Mouse (Mus musculus) neutrophil, adult 5-6 weeks (primary cell): ENCODE data around the gene Slc22a4. TPM values are rescaled to one million over a fixed set of nuclear protein-coding genes. Genes with fewer than 3 reads are reported as not detected.

Source experiments
- ATAC-seq: fragments of 151-379, 151-347 bp; 2 replicates; pipeline ENCODE4 v1.8.0; 2017; ENCODE audit warnings: mild to moderate bottlenecking, moderate TSS enrichment; ENCODE audit not compliant: insufficient number of reproducible peaks, poor library complexity, low FRiP score, severe bottlenecking; ENCODE audit errors: extremely low read depth
- total RNA-seq: library from RNA; stranded (forward); fragments of 200-1000 nt; gene quantifications from 2 replicates; pipeline ENCODE4 v1.2.3, GENCODE M21; 2017

The Slc22a4 gene
- total RNA-seq = 2.9 and 6.3 TPM in 2 replicates

DNA sequence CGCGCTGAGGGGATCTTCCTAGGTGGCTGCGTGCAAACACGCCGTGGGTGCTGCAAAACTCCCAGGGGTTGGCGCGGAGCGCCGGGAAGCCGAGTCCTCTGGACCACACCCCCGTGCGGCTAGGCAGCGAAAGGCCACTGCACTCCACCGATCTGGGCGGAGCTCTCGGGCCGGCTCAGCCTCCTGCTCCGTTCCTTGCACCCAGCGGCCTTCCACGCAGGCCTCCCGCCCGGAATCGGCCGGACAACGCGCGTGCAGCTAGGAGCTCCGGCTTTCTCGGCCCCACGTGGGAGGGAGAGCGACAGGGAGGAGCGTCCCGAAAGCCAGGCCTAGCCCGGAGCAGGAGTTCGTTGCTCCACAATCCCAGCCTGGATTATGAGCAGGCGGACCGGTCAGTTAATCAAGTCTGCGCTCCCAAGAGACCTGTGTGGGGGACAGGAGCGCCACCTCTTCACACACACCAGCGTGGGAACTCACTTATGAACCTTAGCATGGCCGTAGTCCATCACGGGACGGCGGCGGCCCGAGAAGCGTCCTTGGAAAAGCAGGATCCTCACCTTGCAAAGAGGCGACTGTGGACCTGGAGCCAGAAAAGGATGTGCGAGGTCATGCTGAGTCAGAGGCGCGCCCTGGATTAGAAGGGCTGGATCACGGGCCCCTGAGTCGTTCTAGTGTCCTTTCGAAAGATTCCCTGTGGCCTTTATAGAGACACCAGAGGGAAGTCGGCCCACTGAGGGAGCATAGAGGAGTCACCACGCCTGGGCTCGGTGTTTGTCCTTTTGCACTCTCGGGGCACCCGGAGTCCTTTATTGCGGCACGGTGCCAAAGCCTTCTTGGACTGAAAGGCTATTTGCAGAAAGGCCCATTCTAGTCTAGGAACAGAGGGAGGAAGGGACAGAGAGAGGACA lies at the start of gene Slc22a4:
Gene Slc22a4 (minus strand): TSS at position 47 of the 908 bp plus-strand sequence.
- peak; percentile 65 for ATAC-seq

DNA sequence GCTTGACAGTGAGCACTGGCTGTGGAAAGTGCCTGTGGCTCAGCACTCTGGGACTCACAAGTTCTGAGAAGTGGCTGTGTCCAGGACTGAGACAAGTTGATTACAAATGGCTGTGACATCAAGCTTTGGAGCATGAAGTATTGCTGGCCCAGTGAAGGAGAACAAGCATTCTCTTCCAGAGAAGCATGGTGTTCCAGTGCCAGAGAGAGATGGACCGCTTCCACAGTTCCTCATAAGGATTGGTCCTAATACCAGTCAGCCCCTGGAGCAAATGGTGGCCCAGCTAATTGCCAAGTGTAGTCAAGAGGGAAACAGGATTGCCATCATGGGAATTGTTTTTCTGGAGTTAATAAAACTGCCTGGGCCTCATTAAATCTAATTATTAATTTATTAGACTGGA lies 48.2 kb upstream of the Slc22a4 start:
- no peak for ATAC-seq

DNA sequence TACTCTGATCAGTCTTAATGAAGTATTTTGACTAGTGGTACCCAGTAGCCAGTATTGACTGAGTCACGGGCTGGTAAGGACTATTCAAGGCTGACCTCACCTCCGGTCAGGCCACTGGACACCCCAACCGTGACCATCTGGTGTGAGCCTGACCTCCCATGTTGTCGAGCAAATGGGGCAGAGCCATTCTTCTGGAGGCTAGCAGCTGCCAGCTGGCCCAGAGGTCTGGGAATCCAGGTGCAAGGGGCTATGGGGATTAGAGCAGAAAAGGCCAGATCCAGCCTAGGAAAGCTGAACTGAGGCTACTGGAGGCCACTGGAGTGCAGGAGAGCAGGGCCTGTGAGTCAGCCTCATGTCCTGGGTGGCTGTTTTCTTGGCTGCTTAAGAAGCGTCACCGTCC lies 47.5 kb upstream of the Slc22a4 start:
- no peak for ATAC-seq

DNA sequence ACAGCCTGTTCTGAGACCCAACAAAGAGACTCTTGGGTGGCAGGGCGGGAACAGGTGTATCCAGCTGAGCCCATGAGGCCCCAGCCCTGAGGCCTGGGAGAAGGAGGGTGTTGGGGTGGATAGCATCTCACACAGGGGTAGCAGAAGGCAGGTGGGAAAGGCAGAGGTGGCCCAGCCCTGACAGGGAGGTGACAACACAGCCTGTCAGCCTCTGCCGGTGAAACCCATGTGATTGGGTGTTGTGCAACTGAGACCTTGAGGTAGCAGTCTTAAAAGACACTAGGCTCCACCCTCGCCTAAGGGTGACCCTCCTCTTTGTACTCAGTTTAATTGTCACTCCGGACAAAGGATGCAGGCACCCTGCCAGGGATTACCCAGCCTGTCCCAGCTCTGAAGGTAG lies 45.4 kb upstream of the Slc22a4 start:
- no peak for ATAC-seq

DNA sequence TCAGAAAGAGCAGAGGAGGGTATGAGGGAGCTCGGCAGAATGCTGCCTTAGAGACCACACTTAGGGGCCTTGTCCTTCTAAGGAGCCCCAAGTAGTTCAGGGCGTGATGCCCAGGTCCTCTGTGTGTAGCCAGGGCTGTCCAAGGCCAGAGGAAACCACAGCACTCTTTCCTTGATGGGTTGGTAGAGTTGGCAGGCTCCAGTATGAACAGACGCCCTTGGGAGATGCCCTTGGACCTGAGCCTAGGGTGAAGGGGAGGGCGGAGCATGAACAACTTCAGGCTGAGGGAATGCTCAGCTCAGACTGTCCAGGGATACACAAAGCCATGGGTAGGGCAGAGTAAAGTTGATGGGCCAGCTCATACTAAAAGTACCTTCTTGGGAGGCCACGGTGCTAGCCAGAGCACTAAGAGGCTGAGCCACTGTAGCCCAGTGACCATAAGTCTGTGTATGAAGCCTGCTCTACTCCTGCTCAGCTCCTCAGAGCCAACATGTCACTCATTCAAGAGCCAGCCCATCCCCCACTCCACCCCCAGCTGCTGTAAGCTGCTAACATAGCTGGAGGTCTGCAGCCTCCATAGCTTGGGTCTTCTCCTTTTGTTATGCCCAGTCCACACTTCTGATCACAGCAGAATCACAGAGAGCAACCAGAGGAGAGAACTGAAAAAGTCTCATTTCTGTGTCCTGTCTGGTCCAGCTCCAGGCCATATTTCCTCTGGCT lies 44.0 kb upstream of the Slc22a4 start:
- no peak for ATAC-seq

DNA sequence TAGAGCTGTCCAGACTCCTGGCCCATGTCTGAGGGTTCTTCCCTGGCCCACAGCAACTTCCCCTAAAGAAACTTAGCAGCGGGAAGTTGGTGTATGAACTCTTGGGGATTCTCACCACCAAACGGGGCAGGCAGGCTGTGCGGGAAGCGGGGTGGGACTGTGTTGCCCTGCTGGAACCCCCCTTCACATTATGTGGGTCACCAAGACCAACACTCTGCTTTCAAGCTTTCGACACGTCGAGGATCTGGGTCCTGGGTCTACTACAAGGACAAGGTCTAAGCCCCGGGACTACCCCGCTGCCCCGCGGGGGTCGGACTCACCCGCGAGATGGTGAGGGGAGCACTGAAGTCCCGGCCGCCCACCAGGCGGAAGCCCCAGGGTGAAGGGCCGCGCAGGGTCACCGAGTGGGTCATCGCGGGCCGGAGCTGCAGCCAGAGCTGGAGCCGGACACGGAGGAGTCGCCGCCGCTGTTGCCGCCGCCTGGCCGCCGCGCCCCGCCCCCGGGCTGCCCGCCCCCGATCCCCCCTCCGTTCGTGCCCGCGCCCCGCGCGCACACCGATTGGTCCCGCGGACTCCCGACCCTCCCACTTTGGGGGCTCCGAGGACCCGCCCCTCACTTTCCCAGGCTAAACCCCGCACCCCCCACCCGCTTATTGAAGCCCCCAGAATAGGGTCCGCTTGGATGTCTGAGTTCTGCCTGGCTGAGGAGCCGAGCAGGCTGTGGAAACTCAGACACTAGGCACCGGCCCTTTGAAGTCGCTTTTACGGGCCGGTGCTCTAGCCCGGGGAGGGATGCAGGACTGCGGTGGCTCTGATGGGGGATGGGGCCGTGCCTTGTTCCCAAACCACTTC lies 40.9 kb upstream of the Slc22a4 start, which contains the start of gene Pdlim4:
Gene Pdlim4 (minus strand): TSS at position 495 of the 852 bp plus-strand sequence.
- no peak for ATAC-seq

DNA sequence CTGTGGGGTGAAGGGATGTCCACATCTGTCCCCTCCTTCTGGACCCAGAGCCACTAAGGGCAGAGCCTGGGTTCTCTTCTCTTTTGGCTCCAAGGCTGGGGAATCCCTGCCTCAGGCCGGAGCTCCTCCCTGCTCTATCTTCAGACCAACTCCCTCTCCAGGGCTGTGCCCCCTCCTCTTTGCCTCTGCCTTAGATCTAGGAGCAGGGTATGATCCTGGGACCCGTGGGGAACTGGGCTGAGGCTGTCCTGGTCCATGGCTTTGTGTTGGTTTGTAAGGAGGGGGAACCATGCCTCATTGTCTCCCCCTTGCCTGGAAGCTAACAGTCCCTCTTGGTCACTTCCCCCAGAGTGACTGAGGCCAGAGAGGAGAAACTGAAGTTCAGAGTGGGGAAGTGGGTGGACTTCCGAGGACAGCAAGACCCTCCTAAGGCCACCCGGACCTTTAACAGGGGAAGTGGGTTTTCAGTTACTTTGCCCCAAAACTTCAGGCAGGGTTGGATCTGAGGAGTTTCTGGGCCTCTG lies 40.2 kb upstream of the Slc22a4 start:
- ATAC-seq = no peak

DNA sequence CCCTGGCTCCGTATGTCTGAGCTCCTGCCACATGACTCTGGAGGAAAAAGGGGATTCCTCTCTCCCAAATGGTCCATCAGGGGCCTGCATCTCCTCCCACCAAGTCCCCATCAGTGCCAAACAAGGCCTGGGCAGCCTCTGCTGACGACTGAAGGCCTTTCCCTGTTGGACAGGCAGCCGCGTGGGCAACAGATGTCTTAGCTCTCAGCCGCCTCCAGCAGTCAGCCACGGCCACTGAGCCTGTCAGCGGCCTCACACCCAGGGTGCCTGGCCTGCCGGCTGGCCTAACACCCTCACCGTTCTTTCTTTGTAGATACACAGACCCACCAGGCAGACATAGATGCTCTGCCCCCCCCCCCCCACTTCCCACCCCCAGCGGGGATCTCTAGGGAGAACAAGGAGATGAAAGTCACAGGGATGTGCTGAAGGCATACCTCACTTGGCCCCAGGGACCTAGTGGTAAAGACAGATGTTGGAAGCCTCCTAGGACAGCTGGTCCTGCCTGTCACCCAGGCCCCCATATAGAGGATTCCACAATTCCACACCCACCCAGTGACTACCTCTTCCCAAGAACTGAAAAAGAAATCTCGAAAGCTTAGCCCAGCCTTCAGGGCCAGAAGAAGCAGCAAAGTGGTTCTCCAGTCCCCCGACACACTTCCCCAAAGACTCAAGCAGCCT lies 39.6 kb upstream of the Slc22a4 start:
- no peak for ATAC-seq

DNA sequence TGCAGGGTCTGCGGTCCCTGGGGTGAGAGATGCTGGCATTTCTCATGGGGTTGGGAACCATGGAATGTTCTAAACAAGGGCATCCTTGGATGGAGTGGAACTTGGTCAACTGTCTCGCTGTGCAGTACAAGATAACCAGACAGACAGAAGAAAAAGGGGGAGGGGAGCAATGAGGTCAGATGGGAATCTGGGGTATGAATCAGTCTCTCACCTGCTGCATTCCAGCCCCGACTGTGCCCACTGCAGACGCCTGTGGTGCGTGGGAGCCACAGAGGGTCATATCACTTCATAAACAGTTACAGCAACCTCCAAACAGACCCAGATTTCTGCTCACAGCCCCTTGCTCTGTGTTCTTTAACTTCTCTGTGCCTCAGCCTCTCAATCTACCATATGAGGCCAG lies 38.5 kb upstream of the Slc22a4 start:
- no peak for ATAC-seq

DNA sequence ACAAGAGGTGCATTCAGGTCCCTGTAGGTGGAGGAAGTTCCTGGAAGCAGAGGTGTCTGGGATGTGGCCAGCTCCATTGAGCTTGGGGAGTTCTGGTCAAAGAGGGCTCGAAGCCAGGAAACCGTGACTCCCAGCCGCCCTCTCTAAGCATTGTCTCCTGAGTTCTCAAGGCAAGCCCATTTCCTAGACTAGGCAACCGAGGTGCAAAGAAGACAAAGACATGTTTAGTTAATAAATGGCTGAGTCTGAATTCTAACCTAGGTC lies 38.0 kb upstream of the Slc22a4 start:
- ATAC-seq = no peak

DNA sequence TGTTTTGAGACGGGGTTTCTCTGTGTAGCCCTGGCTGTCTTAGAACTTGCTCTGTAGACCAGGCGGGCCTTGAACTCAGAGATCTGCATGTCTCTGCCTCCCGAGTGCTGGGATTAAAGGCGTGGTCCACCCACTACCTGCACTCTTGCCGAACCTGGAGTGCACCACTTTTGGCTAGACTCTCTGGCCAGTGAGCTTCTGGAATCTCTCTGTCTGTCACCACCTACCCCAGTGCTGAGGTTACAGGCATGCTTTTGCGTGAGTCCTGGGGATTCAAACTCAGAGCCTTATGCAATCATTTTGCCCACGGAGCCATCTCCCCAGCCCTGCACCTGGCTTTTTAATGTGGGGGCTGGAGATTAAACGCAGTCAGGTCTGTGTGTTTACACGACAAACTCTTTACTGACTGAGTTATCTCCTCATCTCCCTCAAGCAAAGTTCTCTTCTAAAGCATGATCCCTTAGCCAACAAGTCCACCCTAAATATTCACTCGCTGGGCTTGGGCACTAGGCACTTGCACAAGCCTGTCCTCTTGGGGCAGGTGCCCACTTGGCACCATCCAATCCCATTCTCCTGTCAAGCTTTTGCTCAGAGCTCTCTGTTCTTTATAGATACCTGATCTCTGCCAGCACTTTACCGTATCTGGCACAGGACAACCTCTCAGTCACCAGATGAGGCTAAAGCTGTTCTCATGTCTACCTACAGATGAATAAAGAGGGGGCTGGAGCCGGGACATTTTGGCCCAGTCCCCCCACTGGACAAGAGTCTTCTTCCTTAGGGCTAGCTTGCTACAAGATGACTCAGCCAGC lies 37.4 kb upstream of the Slc22a4 start:
- no peak for ATAC-seq

DNA sequence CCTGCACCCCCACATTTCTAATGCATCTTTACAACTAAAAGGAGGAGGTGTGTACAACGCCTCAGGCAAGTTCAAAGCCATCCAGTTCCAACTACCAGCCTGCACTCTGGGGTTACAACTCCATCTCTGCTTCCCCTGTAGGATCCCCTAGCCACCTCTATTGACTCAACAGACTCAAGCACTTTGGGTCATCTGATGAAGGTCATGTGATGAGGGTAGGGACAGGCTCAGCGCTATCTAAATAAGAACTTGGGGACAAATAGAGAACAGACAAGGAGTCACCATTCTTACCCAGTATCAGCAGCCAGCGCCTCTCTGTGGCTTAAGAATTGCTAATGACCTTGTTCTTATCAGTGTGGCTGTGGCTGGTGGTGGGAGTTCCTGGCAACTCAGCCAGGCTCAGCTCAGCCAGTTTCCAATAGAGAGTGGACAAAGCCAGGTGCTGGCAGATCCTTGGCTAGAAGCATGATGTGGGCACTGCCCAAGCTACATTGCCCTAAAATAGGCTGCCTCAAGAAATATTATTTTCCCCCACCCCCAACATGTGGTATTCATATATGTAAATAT lies 36.6 kb upstream of the Slc22a4 start:
- no peak for ATAC-seq

DNA sequence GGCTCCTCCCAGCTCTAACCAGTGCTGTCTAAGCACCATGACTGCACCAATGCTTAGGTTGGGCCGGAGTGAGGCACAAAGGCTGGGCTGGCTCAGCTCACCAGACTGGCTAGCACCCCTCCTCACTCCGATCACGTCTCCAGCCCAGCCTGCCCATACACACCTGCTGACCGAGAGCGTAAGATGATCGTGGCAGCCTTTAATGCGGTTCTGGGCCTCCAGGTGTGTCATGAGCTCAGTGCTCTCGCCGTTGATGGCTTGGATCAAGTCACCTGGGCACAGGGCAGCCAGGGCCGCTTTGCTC lies 35.5 kb upstream of the Slc22a4 start:
- ATAC-seq = no peak

DNA sequence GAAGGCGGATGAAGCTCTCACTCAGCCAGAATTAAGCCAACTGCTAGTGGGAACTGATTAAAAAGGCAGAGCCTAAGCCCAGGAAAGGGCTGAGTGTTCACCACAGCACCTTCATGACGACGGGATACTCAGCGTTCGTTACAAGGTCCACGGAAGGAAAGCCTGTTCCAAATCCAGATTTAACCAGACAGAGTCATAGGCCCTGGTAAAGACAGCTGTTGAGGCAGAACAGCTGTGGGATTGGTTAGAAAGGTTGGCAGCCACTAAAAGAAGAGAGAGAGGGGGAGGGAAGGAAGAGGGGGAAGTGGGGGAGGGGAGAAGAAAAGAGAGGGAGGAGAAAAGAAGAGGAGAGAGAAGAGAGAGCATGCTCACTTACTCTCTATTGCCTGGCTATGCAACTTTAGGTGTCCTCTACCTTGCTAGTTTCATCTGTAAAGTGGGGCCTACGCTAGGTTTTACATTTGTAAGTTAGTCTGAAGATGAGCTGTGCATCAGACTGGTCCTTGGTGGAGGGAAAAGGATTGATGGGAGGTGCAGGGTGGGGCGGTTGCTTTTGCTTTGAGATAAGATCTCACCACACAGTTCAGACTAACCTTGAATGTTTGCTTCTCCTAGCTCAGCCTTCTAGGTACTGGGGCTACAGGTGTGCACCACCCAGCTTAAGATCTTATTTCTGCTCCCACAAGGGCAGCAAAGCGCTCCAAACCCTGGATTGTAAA lies 35.0 kb upstream of the Slc22a4 start:
- no peak for ATAC-seq

DNA sequence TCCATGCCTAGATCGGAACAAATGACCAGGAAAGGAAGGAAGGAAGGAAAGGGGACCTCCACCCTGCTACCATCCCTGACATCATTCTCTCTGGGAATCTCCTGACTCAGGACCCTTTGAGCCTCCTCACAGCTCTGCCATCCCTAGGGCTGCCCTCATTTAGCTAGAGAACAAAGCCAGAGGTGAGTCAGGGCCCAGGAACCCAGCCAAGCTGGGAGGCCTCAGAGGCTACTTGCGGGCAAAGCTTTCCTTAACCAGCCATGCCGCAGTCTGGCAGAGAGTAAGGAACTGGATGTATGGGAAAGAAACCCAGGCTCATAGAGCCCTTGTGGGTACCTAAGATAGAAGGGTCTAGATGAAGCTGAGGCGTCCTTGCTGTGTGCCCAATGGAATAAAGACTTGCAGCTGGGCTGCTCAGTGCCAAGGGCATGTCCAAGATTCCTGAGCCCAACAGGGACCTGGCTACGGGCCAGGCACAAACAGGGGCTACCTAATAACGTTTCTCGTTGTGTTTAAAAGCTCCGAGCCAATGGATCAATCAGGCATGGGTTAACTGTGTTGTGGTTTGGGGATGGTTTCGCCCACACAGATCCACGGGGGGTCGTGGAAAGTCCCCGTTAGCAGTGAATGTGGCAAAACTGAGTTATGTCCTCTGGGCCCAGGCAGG lies 34.3 kb upstream of the Slc22a4 start:
- no peak for ATAC-seq

DNA sequence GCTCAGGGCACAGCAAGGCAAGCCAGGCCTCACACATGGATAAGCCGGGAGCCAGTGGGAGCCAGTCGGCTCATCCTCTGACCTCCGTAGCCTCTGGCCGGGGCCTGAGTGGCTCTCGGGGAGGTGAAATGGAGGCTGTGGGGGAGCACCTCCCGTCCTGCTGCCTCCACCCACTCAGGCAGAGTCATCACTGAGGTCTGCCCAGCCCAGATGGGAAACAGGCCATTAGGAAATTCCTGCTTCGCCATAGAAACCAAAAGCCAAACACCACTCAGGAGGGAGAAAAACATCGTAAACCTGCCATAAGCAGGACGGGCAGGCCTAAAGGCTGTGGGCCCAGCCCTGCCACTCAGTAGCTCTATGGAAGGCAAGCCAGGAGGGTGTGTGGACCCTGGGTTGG lies 32.4 kb upstream of the Slc22a4 start:
- ATAC-seq = no peak

DNA sequence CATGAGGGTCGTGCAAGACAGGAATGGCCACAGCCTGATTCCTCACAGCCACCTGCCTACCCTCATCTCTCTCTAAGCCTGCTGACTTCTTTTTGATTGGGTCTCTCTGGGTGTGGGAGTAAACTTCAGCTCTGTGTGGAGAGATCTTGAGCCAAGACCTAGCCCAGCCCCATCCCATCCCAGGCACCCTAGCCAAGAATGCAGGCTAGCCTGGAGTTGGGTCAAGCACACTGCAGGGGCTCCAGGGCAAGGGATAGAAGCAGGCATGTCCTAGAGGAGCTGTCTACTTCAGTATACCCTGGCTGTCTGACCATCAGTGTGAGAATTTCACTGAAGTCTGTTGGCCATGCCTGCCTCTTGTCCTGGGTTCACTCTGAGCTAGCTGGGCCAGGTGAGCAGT lies 31.6 kb upstream of the Slc22a4 start:
- no peak for ATAC-seq
